Mouse (Mus musculus): ENCODE measurements around the gene Emc9. TPM values are rescaled to one million over a fixed set of nuclear protein-coding genes. Genes with fewer than 3 reads are reported as not detected.

Gene Emc9
- total RNA-seq, 2 experiments from 2014 or later, result 50.2 to 54.6 TPM

Other genes with a start within 250 kb of the Emc9 start
- 10 to 100 TPM; 16.5 to 17.7 TPM for gene Dhrs4, start 106.5 kb downstream of the Emc9 start, total RNA-seq (2021)
- gene Carmil3, start 94.7 kb downstream of the Emc9 start, total RNA-seq (2021), result 100 to 1,000 TPM; 106 to 144 TPM
- gene Cpne6, start 74.9 kb downstream of the Emc9 start, total RNA-seq (2021), result 100 to 1,000 TPM; 306 to 335 TPM
- gene Nrl, start 60.3 kb downstream of the Emc9 start, total RNA-seq (2021), result under 1 TPM; 0.34 to 0.76 TPM
- 10 to 100 TPM; 20.4 to 21.4 TPM for gene Pck2, start 45.0 kb downstream of the Emc9 start, total RNA-seq (2021)
- 10 to 100 TPM; 61.3 to 66.7 TPM for gene Dcaf11, start 25.3 kb downstream of the Emc9 start, total RNA-seq (2021)
- gene A730061H03Rik, start 24.9 kb downstream of the Emc9 start, total RNA-seq (2021), result 1 to 10 TPM in 1 of 2 experiments, not detected in 1; 1.2 TPM
- gene Fitm1, start 9.7 kb downstream of the Emc9 start, total RNA-seq (2021), result not detected
- 10 to 100 TPM; 87.3 to 91.8 TPM for gene Psme1, start 7.2 kb downstream of the Emc9 start, total RNA-seq (2021)
- gene Psme2, start 5.8 kb upstream of the Emc9 start, total RNA-seq (2021), result 10 to 100 TPM; 54.0 to 62.7 TPM
- 10 to 100 TPM; 35.6 to 37.2 TPM for gene Rnf31, start 6.4 kb upstream of the Emc9 start, total RNA-seq (2021)
- 10 to 100 TPM; 11.1 to 13.0 TPM for gene Irf9, start 18.3 kb upstream of the Emc9 start, total RNA-seq (2021)
- gene Rec8, start 32.7 kb upstream of the Emc9 start, total RNA-seq (2021), result 1 to 10 TPM; 1.4 to 2.3 TPM
- 100 to 1,000 TPM; 131 to 145 TPM for gene Ipo4, start 50.7 kb upstream of the Emc9 start, total RNA-seq (2021)
- gene Gm49378, start 52.6 kb upstream of the Emc9 start, total RNA-seq (2021), result 1 to 10 TPM; 3.0 to 6.1 TPM
- gene Tm9sf1, start 58.5 kb upstream of the Emc9 start, total RNA-seq (2021), result 10 to 100 TPM; 42.0 to 55.9 TPM
- 1 to 10 TPM; 1.3 to 1.5 TPM for gene Tssk4, start 64.9 kb upstream of the Emc9 start, total RNA-seq (2021)
- gene Mdp1, start 75.2 kb upstream of the Emc9 start, total RNA-seq (2021), result 10 to 100 TPM; 47.8 to 50.0 TPM
- gene Gmpr2, start 86.6 kb upstream of the Emc9 start, total RNA-seq (2021), result 10 to 100 TPM; 29.1 TPM
- gene Nedd8, start 86.8 kb upstream of the Emc9 start, total RNA-seq (2021), result 100 to 1,000 TPM; 320 to 339 TPM
- gene Tinf2, start 96.5 kb upstream of the Emc9 start, total RNA-seq (2021), result 10 to 100 TPM; 18.4 to 23.9 TPM
- under 1 TPM; 0.16 to 0.18 TPM for gene Tgm1, start 128.6 kb upstream of the Emc9 start, total RNA-seq (2021)
- gene Rabggta, start 137.0 kb upstream of the Emc9 start, total RNA-seq (2021), result 10 to 100 TPM; 42.0 to 54.1 TPM
- 100 to 1,000 TPM; 103 to 110 TPM for gene Dhrs1, start 160.4 kb upstream of the Emc9 start, total RNA-seq (2021)
- 10 to 100 TPM; 16.4 to 17.1 TPM for gene Nop9, start 160.4 kb upstream of the Emc9 start, total RNA-seq (2021)
- under 1 TPM; 0.47 to 0.89 TPM for gene Cideb, start 173.2 kb upstream of the Emc9 start, total RNA-seq (2021)
- under 1 TPM; 0.45 to 0.64 TPM for gene Ltb4r2, start 176.1 kb upstream of the Emc9 start, total RNA-seq (2021)
- under 1 TPM; 0.62 to 0.69 TPM for gene Ltb4r1, start 180.7 kb upstream of the Emc9 start, total RNA-seq (2021)
- 1 to 10 TPM; 6.7 to 9.0 TPM for gene Adcy4, start 198.8 kb upstream of the Emc9 start, total RNA-seq (2021)
- gene Ripk3, start 203.6 kb upstream of the Emc9 start, total RNA-seq (2021), result 1 to 10 TPM in 1 of 2 experiments, under 1 TPM in 1; 0.78 to 2.2 TPM
- 1 to 10 TPM; 3.9 to 5.8 TPM for gene Nfatc4, start 237.8 kb upstream of the Emc9 start, total RNA-seq (2021)